Mouse (Mus musculus): ENCODE data around the gene Pole4.

Pole4 gene

DNA sequence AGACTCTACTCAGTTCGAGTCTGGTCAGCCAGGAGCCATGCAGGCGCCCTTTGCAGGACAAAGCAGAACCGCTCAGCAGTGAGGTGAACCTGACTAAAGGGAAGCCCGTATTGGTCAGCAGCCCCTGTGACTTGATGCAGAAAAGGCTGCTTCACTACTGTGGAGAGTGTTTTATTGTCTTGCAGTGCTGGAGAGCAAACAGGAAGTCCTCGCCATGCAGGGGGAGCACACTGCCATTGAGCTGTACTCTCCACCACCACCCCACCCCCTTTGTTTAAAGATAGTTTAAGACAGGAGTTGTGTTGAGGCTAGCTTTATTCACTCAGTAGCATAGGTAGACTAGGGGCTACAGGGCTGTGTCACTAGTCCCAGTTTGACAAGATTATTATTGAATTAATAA, at the start of gene Pole4:
Gene Pole4, minus strand, starts transcription at position 145 of the 400 bp plus-strand sequence.
- no peak for DNase-seq (ENCODE audit: low spot score)

- no peak for DNase-seq (ENCODE audit: low spot score)
Observed at GRCm38 (mm10) chr6:82754769-82755168, 49.6 kb upstream of the Pole4 start.

- no peak for DNase-seq (ENCODE audit: low spot score)
Observed at GRCm38 (mm10) chr6:82753638-82754361, 48.6 kb upstream of the Pole4 start.

- DNase-seq (ENCODE audit: low spot score), result no peak
Observed at GRCm38 (mm10) chr6:82753061-82753460, 47.9 kb upstream of the Pole4 start.

GRCm38 (mm10) chr6:82751791-82752190, 46.6 kb upstream of the Pole4 start:
- DNase-seq (ENCODE audit: low spot score), result no peak

GRCm38 (mm10) chr6:82751031-82751430, 45.9 kb upstream of the Pole4 start:
- DNase-seq (ENCODE audit: low spot score), result no peak

- DNase-seq (ENCODE audit: low spot score), result no peak
Observed at GRCm38 (mm10) chr6:82750063-82750462, 44.9 kb upstream of the Pole4 start.

DNA sequence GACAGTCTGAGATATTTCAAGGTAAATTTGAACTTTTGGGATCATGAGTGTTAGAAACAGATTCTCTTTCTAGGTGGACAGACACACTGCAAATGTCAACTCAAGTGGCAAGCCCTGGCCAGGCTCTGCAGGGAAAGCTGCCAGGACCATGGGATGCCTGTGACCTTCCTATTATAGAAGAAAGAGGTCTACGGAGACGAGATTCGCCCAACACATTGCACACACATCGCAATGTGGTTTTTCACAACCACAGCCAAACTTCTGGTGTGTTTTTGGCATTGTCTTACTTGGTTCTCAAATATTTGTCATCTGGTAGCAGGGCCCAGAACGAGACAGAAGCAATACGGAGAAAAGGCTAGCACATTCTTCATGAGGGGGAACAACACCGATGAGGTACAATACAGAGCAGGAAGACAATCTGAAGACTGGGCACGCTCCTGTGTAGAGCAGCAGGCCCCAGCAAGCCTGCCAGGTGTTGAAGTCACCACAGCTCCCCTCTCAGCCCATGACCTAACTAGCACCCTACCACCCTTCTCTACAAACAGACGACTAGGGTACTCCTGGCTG, 43.0 kb upstream of the Pole4 start:
- DNase-seq (ENCODE audit: low spot score), result no peak

GRCm38 (mm10) chr6:82747085-82747484, 41.9 kb upstream of the Pole4 start:
- DNase-seq (ENCODE audit: low spot score), result no peak

DNA sequence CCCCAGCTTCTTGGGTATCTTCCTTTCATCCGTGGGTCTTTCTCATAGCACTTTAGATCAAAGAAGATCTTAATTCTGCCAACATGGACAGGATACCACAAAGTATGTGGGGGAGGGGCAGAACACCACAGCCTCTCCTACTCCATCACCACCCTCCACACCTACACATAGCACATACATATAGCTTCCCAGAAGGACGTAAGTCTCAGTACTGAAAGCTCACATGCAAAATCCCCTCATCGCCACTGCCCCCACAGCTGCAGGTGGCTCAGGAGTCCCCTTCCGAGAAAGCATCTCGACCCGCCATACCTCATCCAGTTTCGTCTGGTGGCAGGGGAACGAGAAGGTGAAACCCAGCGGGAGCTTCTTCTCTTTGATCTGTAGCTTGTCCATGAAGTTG, 39.4 kb upstream of the Pole4 start:
- DNase-seq (ENCODE audit: low spot score), result no peak

DNA sequence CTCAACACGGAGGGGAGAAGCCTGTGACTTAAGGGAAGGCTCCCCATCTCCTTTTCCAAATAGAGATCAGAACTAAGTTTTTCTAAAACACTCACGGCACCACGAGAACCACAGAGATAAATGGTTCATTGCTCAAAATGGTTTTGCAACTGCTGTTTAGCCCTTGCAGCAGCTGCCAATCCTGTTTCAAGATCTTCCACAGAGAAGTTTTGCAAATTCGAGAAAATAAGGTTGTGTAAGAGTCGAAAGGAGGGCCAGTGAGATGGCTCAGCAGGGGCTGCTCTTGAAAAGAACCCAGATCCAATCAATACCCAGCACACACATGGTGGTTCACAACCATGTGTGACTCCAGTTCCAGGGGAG, 36.3 kb upstream of the Pole4 start:
- DNase-seq (ENCODE audit: low spot score), result no peak

DNA sequence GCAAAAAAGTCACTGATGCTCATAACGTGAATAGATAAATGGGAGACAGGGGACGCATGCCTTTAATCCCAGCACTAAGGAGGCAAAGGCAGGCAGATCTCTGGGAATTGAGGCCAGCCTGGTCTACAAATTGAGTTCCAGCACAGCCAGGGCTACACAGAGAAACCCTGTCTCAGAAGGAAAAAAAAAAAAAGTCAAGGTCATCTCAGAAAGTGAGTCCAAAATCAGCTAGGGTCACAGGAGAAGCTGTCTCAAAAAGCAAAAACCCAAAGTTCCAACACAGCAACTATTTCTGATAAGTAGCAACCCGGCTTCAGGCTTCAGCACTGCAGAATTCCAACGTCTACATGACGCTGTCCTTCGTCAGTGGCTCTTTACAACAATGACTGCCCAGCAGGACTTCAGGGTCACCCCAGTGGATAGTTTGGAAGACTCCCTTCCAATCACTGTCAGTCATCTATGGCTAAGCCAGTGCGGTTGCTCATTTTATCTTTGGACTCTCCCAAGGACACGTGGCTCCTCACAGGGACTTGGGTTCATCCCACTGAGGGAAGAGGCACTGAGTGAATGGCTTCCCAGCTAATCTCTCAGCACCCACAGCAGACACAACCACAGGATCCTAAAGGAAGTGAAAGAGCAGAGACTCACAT, 35.8 kb upstream of the Pole4 start:
- DNase-seq (ENCODE audit: low spot score), result no peak

DNA sequence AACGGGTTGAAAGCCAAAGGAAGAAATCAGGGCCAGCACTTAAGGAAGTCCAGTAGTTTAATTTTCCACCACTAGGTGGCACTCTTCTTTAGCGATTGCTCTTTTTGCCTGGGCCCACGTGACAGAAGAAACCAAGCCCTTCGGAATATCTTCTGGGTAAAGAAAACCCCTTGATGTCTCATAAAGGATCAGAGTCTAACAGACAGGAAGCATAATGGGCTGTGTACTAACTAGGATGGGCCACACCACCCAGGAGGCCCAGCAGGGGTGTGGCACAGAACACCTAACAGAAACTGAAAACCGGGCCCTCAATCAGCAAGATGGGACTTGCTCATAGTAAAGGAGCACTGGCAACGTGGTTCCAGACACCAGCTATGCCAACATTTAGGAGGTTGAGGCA, 35.1 kb upstream of the Pole4 start:
- peak; percentile 58 for DNase-seq (ENCODE audit: low spot score)

DNA sequence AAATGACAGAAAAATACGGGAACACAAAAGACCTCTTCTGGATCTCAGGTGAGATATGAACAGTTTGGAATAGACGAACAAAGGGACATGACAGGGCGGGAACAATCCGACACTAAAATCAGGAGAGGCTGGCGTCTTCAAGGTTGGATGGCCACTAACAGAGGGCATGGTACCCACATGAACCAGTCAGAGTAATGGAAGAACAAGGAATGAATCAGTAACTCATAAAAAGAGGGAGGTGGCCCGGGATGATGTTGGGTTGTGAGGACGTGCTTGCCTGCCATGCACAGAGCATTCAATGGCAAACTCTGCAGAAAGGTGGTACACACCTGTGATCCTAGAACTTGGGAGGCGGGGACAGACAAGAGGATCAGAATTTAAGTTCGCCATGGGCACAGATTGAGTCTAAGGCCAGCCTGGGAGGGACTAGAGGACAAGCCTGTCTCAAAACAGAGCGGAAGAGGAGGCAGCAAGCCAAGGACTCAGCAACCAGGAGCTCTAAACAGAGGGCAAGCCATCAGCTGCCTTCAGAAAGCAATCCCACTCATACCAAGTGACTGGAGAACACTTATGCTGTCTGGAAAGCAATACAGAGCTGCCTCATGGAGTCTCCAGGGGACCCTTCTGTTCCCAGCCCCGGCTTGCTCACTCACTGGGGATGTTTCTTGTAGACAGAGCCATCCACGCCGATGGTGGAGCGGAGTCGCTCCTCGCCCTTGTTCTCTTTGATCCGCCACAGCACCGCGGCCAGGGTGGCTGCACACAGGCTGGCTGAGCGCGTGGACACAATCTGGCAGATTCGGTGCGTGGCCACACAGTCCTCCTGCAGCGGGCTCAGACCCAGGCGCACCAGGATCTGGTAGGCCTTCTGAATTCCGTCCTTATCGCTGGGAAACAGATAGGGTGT, 32.7 kb upstream of the Pole4 start:
- no peak for DNase-seq (ENCODE audit: low spot score)

DNA sequence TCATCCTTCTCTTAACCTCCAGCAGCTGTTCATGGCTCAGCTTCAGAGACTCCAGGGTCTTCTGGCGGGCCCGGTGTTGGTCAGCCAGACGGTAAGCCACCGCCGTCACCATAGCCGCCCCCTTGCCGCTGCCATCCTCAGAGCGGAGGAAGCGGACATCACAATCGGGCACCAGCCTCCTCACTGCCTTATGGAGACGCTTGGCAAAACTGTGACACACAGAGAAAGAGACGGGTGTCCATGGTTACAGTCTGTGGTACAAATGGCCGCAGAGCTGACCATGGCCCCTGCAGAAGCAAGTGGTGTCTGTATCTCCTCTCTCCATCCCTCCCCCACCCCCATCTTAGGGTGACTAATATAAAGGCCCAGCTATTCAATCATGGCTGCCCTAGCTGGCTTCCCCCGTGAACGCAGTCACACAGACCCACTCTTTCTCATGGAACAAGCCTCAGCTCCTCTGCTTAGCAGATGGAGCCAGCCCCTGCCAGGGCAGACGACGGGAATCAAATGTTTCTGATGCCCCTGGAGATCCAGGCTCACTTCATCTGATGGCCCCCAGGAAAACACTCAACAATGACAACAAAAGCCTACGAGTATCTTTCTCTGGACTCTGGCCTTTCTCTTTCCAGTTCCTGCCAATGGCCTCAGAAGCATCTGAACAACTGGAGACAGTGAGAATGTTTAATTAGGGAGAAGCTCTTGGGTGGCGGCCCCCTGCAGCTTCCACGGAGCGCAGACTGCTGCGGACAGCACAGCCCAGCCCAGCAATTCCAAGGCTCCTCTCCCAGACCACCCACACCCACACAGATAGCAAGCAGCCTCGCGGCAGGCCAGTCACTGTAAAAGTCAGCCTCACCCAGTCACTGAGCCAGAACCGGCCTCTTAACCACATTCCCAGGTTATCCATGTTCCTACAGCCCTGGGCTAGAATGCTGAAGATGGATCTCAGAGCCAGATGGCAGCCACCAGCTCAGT, 31.7 kb upstream of the Pole4 start:
- no peak for DNase-seq (ENCODE audit: low spot score)

DNA sequence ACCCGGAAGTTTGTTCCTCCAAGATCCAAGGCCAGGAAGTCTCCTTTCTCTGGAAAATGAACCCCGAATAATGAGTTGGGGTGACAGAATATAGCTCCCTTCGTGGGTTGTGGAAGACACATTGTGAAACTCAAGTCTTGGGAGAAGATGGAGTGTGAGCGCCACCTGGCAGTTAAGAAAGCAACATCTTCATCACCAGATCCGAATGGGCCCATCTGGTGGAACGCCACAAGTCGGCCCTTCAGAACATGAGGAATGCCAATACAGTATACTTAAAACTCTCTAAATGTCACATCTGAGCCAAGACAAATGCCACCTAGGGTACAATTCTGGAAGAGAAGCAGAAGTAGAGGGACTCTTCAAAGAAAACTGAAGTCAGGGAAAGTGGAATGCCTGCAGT, 30.2 kb upstream of the Pole4 start:
- DNase-seq (ENCODE audit: low spot score), result no peak

DNA sequence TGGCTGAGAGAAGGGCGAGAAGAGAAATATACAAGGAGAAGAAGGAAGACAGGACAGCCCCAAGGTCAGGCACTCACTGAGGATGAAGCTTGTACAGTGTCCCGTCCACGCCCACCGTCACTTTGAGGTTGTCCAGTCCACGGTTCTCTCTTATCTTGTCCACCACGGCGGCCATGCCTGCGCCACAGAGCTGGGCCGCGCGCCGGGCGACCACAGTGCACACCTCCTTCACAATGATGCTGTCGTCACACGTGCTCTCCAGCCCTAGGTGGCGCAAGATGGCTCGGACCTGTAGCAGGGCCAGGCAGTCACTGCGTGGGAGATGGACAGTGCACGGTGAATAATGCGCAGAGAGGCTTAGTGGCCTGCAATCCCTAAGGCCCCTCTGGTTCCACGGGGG, 23.5 kb upstream of the Pole4 start:
- no peak for DNase-seq (ENCODE audit: low spot score)

- no peak for DNase-seq (ENCODE audit: low spot score)
Observed at GRCm38 (mm10) chr6:82727206-82727605, 22.0 kb upstream of the Pole4 start.

GRCm38 (mm10) chr6:82723321-82723720, 18.2 kb upstream of the Pole4 start:
- DNase-seq (ENCODE audit: low spot score), result no peak

- DNase-seq (ENCODE audit: low spot score), result no peak
Observed at GRCm38 (mm10) chr6:82716126-82716525, 11.0 kb upstream of the Pole4 start.

- DNase-seq (ENCODE audit: low spot score), result no peak
Observed at GRCm38 (mm10) chr6:82715653-82716052, 10.5 kb upstream of the Pole4 start.
